Mouse (Mus musculus): ENCODE measurements around the gene Ptk7. TPM values are rescaled to one million over a fixed set of nuclear protein-coding genes. Genes with fewer than 3 reads are reported as not detected.
"Not testable (repeated sequence)": the region's sequence is repeated elsewhere in the genome, so short reads cannot be mapped to it uniquely, and the experiment has no call there.

Ptk7 gene
- total and polyA plus RNA-seq, 2 experiments from 2014 or later: 22.5 to 62.6 TPM

- 84% methylated on average over 5 of the region's 5 CpGs for WGBS
- Histone ChIP-seq H3K36me3 (ENCODE audit: insufficient read depth, low read length) (peaks cover 50% of the 10 kb centered on the region), H3K9me3 (ENCODE audit: low read length) (no peaks in the 10 kb centered on the region), H3K4me1 (ENCODE audit: insufficient read depth, low read length) (no peaks in the 10 kb centered on the region), H3K27me3 (ENCODE audit: insufficient read depth, low read length) (no peaks in the 10 kb centered on the region), H3K4me3 (ENCODE audit: low read depth, low read length) (no peak overlapping the region), H3K4me2 (ENCODE audit: low read depth, low read length, poor library complexity, severe bottlenecking) (no peak overlapping the region), H3K9ac (replicated peaks; ENCODE audit: low read length, poor library complexity, severe bottlenecking) (no peak overlapping the region), H3K27ac (ENCODE audit: low read depth, low read length) (no peak overlapping the region)
- DNase-seq (ENCODE audit: low spot score): peak; percentile 17
- ATAC-seq (ENCODE audit: low FRiP score): 0 out of 2 replicates have a peak, but pooled peaks have one; percentile 52
- peak; percentile 51 for TF ChIP-seq CTCF (IDR thresholded peaks at IDR 0.05)
Observed at GRCm38 (mm10) chr17:46578650-46579049, 50.7 kb downstream of the Ptk7 start.

GRCm38 (mm10) chr17:46576070-46576469, 53.2 kb downstream of the Ptk7 start:
- DNase-seq (ENCODE audit: low spot score) (no peak), ATAC-seq (ENCODE audit: low FRiP score) (no peak)
- no peak overlapping the region for H3K4me3 ChIP-seq (ENCODE audit: low read depth, low read length)
- H3K27ac ChIP-seq (ENCODE audit: low read depth, low read length): no peak overlapping the region
- H3K9me3 ChIP-seq (ENCODE audit: low read length): no peaks in the 10 kb centered on the region
- H3K27me3 ChIP-seq (ENCODE audit: insufficient read depth, low read length): no peaks in the 10 kb centered on the region
- 90% methylated on average over 13 of the region's 13 CpGs for WGBS
- peak; percentile 47 for TF ChIP-seq CTCF (IDR thresholded peaks at IDR 0.05)
- H3K36me3 ChIP-seq (ENCODE audit: insufficient read depth, low read length): peaks cover 53% of the 10 kb centered on the region
- no peaks in the 10 kb centered on the region for H3K4me1 ChIP-seq (ENCODE audit: insufficient read depth, low read length)
- no peak overlapping the region for H3K4me2 ChIP-seq (ENCODE audit: low read depth, low read length, poor library complexity, severe bottlenecking)
- H3K9ac ChIP-seq (replicated peaks; ENCODE audit: low read length, poor library complexity, severe bottlenecking): no peak overlapping the region

- Histone ChIP-seq H3K4me3 (ENCODE audit: low read depth, low read length) (no peak overlapping the region), H3K9me3 (ENCODE audit: low read length) (no peaks in the 10 kb centered on the region), H3K27me3 (ENCODE audit: insufficient read depth, low read length) (no peaks in the 10 kb centered on the region), H3K9ac (replicated peaks; ENCODE audit: low read length, poor library complexity, severe bottlenecking) (no peak overlapping the region), H3K4me1 (ENCODE audit: insufficient read depth, low read length) (no peaks in the 10 kb centered on the region), H3K27ac (ENCODE audit: low read depth, low read length) (no peak overlapping the region), H3K36me3 (ENCODE audit: insufficient read depth, low read length) (peaks cover 66% of the 10 kb centered on the region), H3K4me2 (ENCODE audit: low read depth, low read length, poor library complexity, severe bottlenecking) (no peak overlapping the region)
- DNase-seq (ENCODE audit: low spot score) (no peak), ATAC-seq (ENCODE audit: low FRiP score) (no peak)
- 97% methylated on average over 7 of the region's 7 CpGs for WGBS
- no peak for TF ChIP-seq CTCF (IDR thresholded peaks at IDR 0.05)
Observed at GRCm38 (mm10) chr17:46574535-46574934, 54.8 kb downstream of the Ptk7 start.

- Histone ChIP-seq H3K4me3 (ENCODE audit: low read depth, low read length) (no peak overlapping the region), H3K9ac (replicated peaks; ENCODE audit: low read length, poor library complexity, severe bottlenecking) (no peak overlapping the region), H3K4me1 (ENCODE audit: insufficient read depth, low read length) (no peaks in the 10 kb centered on the region), H3K9me3 (ENCODE audit: low read length) (no peaks in the 10 kb centered on the region), H3K27ac (ENCODE audit: low read depth, low read length) (no peak overlapping the region), H3K4me2 (ENCODE audit: low read depth, low read length, poor library complexity, severe bottlenecking) (no peak overlapping the region), H3K36me3 (ENCODE audit: insufficient read depth, low read length) (peaks cover 67% of the 10 kb centered on the region), H3K27me3 (ENCODE audit: insufficient read depth, low read length) (no peaks in the 10 kb centered on the region)
- ATAC-seq (ENCODE audit: low FRiP score) (no peak), DNase-seq (ENCODE audit: low spot score) (no peak)
- no peak for TF ChIP-seq CTCF (IDR thresholded peaks at IDR 0.05)
- WGBS: 86% methylated on average over 11 of the region's 11 CpGs
Observed at GRCm38 (mm10) chr17:46571005-46571404, 58.3 kb downstream of the Ptk7 start.

GRCm38 (mm10) chr17:46559146-46559545, 70.2 kb downstream of the Ptk7 start:
- ATAC-seq (ENCODE audit: low FRiP score) (no peak), DNase-seq (ENCODE audit: low spot score) (no peak)
- TF ChIP-seq CTCF (IDR thresholded peaks at IDR 0.05): no peak
- Histone ChIP-seq H3K4me2 (ENCODE audit: low read depth, low read length, poor library complexity, severe bottlenecking) (no peak overlapping the region), H3K36me3 (ENCODE audit: insufficient read depth, low read length) (no peaks in the 10 kb centered on the region), H3K27ac (ENCODE audit: low read depth, low read length) (no peak overlapping the region), H3K9me3 (ENCODE audit: low read length) (no peaks in the 10 kb centered on the region), H3K4me1 (ENCODE audit: insufficient read depth, low read length) (peaks cover 2% of the 10 kb centered on the region; the same call in 1 of the 2 replicates), H3K9ac (replicated peaks; ENCODE audit: low read length, poor library complexity, severe bottlenecking) (no peak overlapping the region), H3K27me3 (ENCODE audit: insufficient read depth, low read length) (no peaks in the 10 kb centered on the region), H3K4me3 (ENCODE audit: low read depth, low read length) (no peak overlapping the region)
- 89% methylated on average over 6 of the region's 6 CpGs for WGBS

- Histone ChIP-seq H3K9me3 (ENCODE audit: low read length) (no peaks in the 10 kb centered on the region), H3K27me3 (ENCODE audit: insufficient read depth, low read length) (no peaks in the 10 kb centered on the region), H3K4me2 (ENCODE audit: low read depth, low read length, poor library complexity, severe bottlenecking) (no peak overlapping the region), H3K9ac (replicated peaks; ENCODE audit: low read length, poor library complexity, severe bottlenecking) (no peak overlapping the region), H3K4me3 (ENCODE audit: low read depth, low read length) (no peak overlapping the region), H3K4me1 (ENCODE audit: insufficient read depth, low read length) (peaks cover 12% of the 10 kb centered on the region), H3K36me3 (ENCODE audit: insufficient read depth, low read length) (no peaks in the 10 kb centered on the region), H3K27ac (ENCODE audit: low read depth, low read length) (no peak overlapping the region)
- TF ChIP-seq CTCF (IDR thresholded peaks at IDR 0.05): no peak
- WGBS: 91% methylated on average over 5 of the region's 5 CpGs
- DNase-seq (ENCODE audit: low spot score): no peak
- ATAC-seq (ENCODE audit: low FRiP score): no peak
Observed at GRCm38 (mm10) chr17:46558151-46558550, 71.2 kb downstream of the Ptk7 start.

- H3K9ac ChIP-seq (replicated peaks; ENCODE audit: low read length, poor library complexity, severe bottlenecking): not testable (repeated sequence)
Observed at GRCm38 (mm10) chr17:46557321-46557720, 72.0 kb downstream of the Ptk7 start.

More at GRCm38 (mm10) chr17:46557321-46557720, 72.0 kb downstream of the Ptk7 start:
- not testable (repeated sequence) for DNase-seq (ENCODE audit: low spot score); H3K36me3 ChIP-seq (ENCODE audit: insufficient read depth, low read length); H3K4me2 ChIP-seq (ENCODE audit: low read depth, low read length, poor library complexity, severe bottlenecking); H3K4me3 ChIP-seq (ENCODE audit: low read depth, low read length); H3K9me3 ChIP-seq (ENCODE audit: low read length); H3K27me3 ChIP-seq (ENCODE audit: insufficient read depth, low read length); H3K27ac ChIP-seq (ENCODE audit: low read depth, low read length); ATAC-seq (ENCODE audit: low FRiP score)
- peaks cover 17% of the 10 kb centered on the region for H3K4me1 ChIP-seq (ENCODE audit: insufficient read depth, low read length)
